Mouse (Mus musculus) limb, embryonic 14.5 days (tissue): ENCODE data around the gene Chadl. TPM values are rescaled to one million over a fixed set of nuclear protein-coding genes. Genes with fewer than 3 reads are reported as not detected.

Experiments
- ATAC-seq: fragments of 200-750 bp; cut with Nextera tagmentation; 2 replicates; pipeline ENCODE4 v1.8.0; 2017; ENCODE audit warnings: low read depth, moderate number of reproducible peaks, moderate TSS enrichment; ENCODE audit not compliant: low FRiP score
- DNase-seq: peaks from one replicate; pipeline ENCODE4 v3.0.0-alpha.2; 2015; ENCODE audit warnings: low spot score
- H3K27ac ChIP-seq: fragments of 300-500 bp; sonication (generic); replicated peaks from 2 replicates; pipeline ENCODE4 v1.5.1; 2014; ENCODE audit warnings: low read depth, mild to moderate bottlenecking, low read length, moderate library complexity, mixed read lengths
- H3K27me3 ChIP-seq: fragments of 300-500 bp; sonication (generic); 2 replicates; pipeline ENCODE4 v1.6.1; 2014; ENCODE audit warnings: low read length, mixed read lengths; ENCODE audit not compliant: control insufficient read depth, insufficient read depth
- H3K36me3 ChIP-seq: fragments of 300-500 bp; sonication (generic); 2 replicates; pipeline ENCODE4 v1.6.1; 2014; ENCODE audit warnings: mild to moderate bottlenecking, low read length, moderate library complexity, mixed read lengths; ENCODE audit not compliant: control insufficient read depth, insufficient read depth
- H3K4me1 ChIP-seq: fragments of 300-500 bp; sonication (generic); 2 replicates; pipeline ENCODE4 v1.6.1; 2014; ENCODE audit warnings: antibody characterized with exemption, low read length, mixed read lengths; ENCODE audit not compliant: control insufficient read depth, insufficient read depth
- H3K4me2 ChIP-seq: fragments of 300-500 bp; sonication (generic); replicated peaks from 2 replicates; pipeline ENCODE4 v1.6.1; 2014; ENCODE audit warnings: low read depth, mild to moderate bottlenecking, low read length, moderate library complexity; ENCODE audit not compliant: severe bottlenecking
- H3K4me3 ChIP-seq: fragments of 300-500 bp; sonication (generic); replicated peaks from 2 replicates; pipeline ENCODE4 v1.5.1; 2014; ENCODE audit warnings: low read length
- H3K9ac ChIP-seq: fragments of 300-500 bp; sonication (generic); 2 replicates; pipeline ENCODE4 v1.6.1; 2014; ENCODE audit warnings: mild to moderate bottlenecking, low read depth, low read length, moderate library complexity; ENCODE audit not compliant: severe bottlenecking
- H3K9me3 ChIP-seq: fragments of 300-500 bp; sonication (generic); 2 replicates; pipeline ENCODE4 v1.6.1; 2016; ENCODE audit warnings: low read length; ENCODE audit not compliant: control insufficient read depth
- POLR2A ChIP-seq: fragments of 200-500 bp; IDR thresholded peaks from 2 replicates; pipeline ENCODE4 v1.8.0; 2012; ENCODE audit warnings: inconsistent platforms, mild to moderate bottlenecking, moderate library complexity, borderline replicate concordance; ENCODE audit not compliant: insufficient read depth, insufficient read length; ENCODE audit errors: extremely low read depth
- WGBS: fragments of 180-500 bp; shearing (Covaris S2); extraction: QIAGEN DNeasy Blood & Tissue Kit; methylation state at CpG from one replicate; pipeline ENCODE4 v1.1.7; 2014; 5-methylcytosine and 5-hydroxymethylcytosine counted together
- polyA plus RNA-seq, 2 experiments: library from polyadenylated mRNA; depleted of rRNA in 1 of 2; stranded (reverse) in 1 of 2; unstranded in 1 of 2; fragments of >200 nt; fragmentation: Nextera tagmentation in 1 of 2; extraction: Ambion mirVana in 1 of 2; gene quantifications; 2 replicates each; pipeline versions ENCODE4 v1.2.1 to v1.2.3; 2012 to 2014

Gene Chadl
- polyA plus RNA-seq, 2 experiments = 22.6 to 46.3 TPM

DNA sequence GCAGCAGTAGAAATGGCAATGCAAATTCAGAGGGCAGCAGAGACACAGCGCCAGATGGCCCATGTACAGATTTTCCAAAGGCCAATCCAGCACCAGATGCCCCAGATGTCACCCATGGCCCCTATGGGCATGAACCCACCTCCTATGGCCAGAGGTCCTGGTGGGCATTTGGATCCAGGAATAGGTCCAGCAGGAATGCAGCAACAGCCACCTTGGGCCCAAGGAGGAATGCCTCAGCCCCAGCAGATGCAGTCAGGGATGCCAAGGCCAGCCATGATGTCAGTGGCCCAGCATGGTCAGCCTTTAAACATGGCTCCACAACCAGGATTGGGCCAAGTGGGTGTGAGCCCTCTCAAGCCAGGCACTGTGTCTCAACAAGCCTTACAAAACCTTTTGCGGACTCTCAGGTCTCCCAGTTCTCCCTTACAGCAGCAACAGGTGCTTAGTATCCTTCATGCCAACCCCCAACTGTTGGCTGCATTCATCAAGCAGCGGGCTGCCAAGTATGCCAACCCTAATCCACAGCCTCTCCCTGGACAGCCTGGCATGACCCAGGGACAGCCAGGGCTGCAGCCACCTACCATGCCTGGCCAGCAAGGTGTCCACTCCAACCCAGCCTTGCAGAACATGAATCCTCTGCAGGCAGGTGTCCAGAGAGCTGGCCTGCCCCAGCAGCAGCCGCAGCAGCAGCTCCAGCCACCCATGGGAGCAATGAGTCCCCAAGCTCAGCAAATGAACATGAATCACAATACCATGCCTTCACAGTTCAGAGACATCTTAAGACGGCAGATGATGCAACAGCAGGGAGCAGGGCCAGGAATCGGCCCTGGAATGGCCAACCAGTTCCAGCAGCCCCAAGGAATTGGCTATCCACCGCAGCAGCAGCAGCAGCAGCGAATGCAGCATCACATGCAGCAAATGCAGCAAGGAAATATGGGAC is 47.3 kb downstream of the Chadl start:
- DNase-seq = no peak
- no peak overlapping the region for H3K4me3 ChIP-seq
- H3K4me1 ChIP-seq = no peaks in the 10 kb centered on the region
- no peak for ATAC-seq
- H3K4me2 ChIP-seq = no peak overlapping the region
- H3K9me3 ChIP-seq = no peaks in the 10 kb centered on the region
- WGBS = 96% methylated on average over 8 of the region's 8 CpGs
- no peak for TF ChIP-seq POLR2A
- peaks cover 74% of the 10 kb centered on the region for H3K36me3 ChIP-seq
- H3K9ac ChIP-seq = no peak overlapping the region
- H3K27ac ChIP-seq = no peak overlapping the region
- H3K27me3 ChIP-seq = no peaks in the 10 kb centered on the region

Other genes starting within 250 kb of the Chadl start
- 154 and 233 TPM in 2 replicates for gene Rbx1, start 231.0 kb downstream of the Chadl start, polyA plus RNA-seq (2012; rRNA removed)
- gene Rbx1, start 231.0 kb downstream of the Chadl start, polyA plus RNA-seq (2014; fragmentation: Nextera tagmentation; extraction: Ambion mirVana) = 515 and 532 TPM in 2 replicates
- 38.2 and 42.5 TPM in 2 replicates for gene Ep300, start 111.9 kb downstream of the Chadl start, polyA plus RNA-seq (2012; rRNA removed)
- 20.2 and 22.3 TPM in 2 replicates for gene Ep300, start 111.9 kb downstream of the Chadl start, polyA plus RNA-seq (2014; fragmentation: Nextera tagmentation; extraction: Ambion mirVana)
- gene L3mbtl2, start 33.4 kb downstream of the Chadl start, polyA plus RNA-seq (2012; rRNA removed) = 16.2 and 18.1 TPM in 2 replicates
- gene L3mbtl2, start 33.4 kb downstream of the Chadl start, polyA plus RNA-seq (2014; fragmentation: Nextera tagmentation; extraction: Ambion mirVana) = 14.5 and 15.9 TPM in 2 replicates
- 61.9 and 70.8 TPM in 2 replicates for gene Zc3h7b, start 47.8 kb upstream of the Chadl start, polyA plus RNA-seq (2012; rRNA removed)
- 38.5 and 43.2 TPM in 2 replicates for gene Zc3h7b, start 47.8 kb upstream of the Chadl start, polyA plus RNA-seq (2014; fragmentation: Nextera tagmentation; extraction: Ambion mirVana)
- 69.7 and 74.3 TPM in 2 replicates for gene Rangap1, start 48.2 kb upstream of the Chadl start, polyA plus RNA-seq (2012; rRNA removed)
- 83.7 and 86.6 TPM in 2 replicates for gene Rangap1, start 48.2 kb upstream of the Chadl start, polyA plus RNA-seq (2014; fragmentation: Nextera tagmentation; extraction: Ambion mirVana)
- 45.7 and 49.2 TPM in 2 replicates for gene Tef, start 105.1 kb upstream of the Chadl start, polyA plus RNA-seq (2012; rRNA removed)
- 25.5 and 29.3 TPM in 2 replicates for gene Tef, start 105.1 kb upstream of the Chadl start, polyA plus RNA-seq (2014; fragmentation: Nextera tagmentation; extraction: Ambion mirVana)
- 23.7 and 28.1 TPM in 2 replicates for gene Tob2, start 161.5 kb upstream of the Chadl start, polyA plus RNA-seq (2012; rRNA removed)
- 23.4 and 24.7 TPM in 2 replicates for gene Tob2, start 161.5 kb upstream of the Chadl start, polyA plus RNA-seq (2014; fragmentation: Nextera tagmentation; extraction: Ambion mirVana)
- 91.7 and 96.8 TPM in 2 replicates for gene Phf5a, start 174.6 kb upstream of the Chadl start, polyA plus RNA-seq (2012; rRNA removed)
- 159 and 163 TPM in 2 replicates for gene Phf5a, start 174.6 kb upstream of the Chadl start, polyA plus RNA-seq (2014; fragmentation: Nextera tagmentation; extraction: Ambion mirVana)
- 158 and 183 TPM in 2 replicates for gene Aco2, start 175.0 kb upstream of the Chadl start, polyA plus RNA-seq (2012; rRNA removed)
- 127 and 134 TPM in 2 replicates for gene Aco2, start 175.0 kb upstream of the Chadl start, polyA plus RNA-seq (2014; fragmentation: Nextera tagmentation; extraction: Ambion mirVana)
- gene Polr3h, start 229.0 kb upstream of the Chadl start, polyA plus RNA-seq (2012; rRNA removed) = 20.5 and 25.0 TPM in 2 replicates
- gene Polr3h, start 229.0 kb upstream of the Chadl start, polyA plus RNA-seq (2014; fragmentation: Nextera tagmentation; extraction: Ambion mirVana) = 69.1 and 71.6 TPM in 2 replicates
- 16.2 and 23.6 TPM in 2 replicates for gene Csdc2, start 239.5 kb upstream of the Chadl start, polyA plus RNA-seq (2012; rRNA removed)
- 13.5 and 14.3 TPM in 2 replicates for gene Csdc2, start 239.5 kb upstream of the Chadl start, polyA plus RNA-seq (2014; fragmentation: Nextera tagmentation; extraction: Ambion mirVana)